Mouse (Mus musculus): ENCODE measurements around the gene Lbh.

The Lbh gene

GRCm38 (mm10) chr17:72918053-72918452 lies at the start of gene Lbh:
Gene Lbh (plus strand): TSS chr17:72918305.
- peak; percentile 84 for DNase-seq (ENCODE audit: low read depth, low spot score)

GRCm38 (mm10) chr17:72878979-72879378 lies 39.1 kb upstream of the Lbh start:
- DNase-seq (ENCODE audit: low read depth, low spot score): no peak

DNA sequence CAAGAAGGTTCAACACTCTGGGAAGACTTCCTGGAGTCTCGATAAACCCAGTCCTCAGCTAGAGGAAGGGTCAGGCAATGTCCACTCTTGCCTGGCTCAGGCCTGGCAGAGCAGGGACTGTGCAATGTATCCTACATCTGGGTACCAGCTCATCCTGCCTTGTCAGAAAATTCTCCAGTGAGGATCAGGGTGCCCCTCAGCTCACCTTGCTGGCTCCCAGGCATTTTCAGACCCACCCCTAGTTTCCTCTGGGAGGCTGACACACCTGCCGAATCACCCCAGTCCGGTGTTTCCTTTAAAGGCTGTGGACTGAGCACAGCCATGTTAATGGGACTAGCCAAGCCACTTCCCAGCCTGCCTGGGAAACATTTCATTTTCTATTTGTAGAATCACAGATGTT lies 37.9 kb upstream of the Lbh start:
- DNase-seq (ENCODE audit: low read depth, low spot score): no peak

DNA sequence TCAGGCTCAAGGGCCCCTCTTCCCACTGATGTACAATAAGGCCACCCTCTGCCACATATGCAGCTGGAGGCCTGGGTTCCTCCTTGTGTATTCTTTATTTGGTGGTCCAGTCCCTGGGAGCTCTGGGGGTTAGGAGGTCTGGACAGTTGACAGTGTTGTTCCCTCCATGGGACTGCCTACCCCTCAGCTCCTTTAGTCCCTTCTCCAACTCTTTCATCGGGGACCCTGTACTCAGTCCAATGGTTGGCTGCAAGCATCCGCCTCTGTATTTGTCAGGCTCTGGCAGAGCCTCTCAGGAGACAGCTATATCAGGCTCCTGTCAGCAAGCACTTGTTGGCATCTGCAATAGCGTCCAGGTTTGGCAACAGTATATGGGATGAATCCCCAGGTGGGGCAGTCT lies 37.1 kb upstream of the Lbh start:
- DNase-seq (ENCODE audit: low read depth, low spot score): no peak

DNA sequence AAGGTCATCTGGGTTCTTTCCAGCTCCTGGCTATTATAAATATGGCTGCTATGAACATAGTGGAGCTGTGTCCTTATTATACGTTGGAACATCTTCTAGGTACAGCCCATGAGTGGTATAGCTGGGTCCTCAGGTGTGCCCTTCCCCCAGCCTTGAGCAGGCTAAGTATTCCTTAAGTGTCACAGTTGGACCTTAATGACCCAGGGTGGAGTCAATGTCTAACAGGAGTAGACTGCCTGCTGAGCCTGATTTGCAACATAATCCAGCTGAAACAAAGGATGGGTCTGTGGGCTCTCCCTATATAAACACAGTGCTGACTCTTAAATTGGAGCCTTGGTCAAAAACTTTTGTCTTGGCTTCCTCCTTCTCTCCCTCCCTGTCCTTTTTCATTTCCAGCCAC lies 36.3 kb upstream of the Lbh start:
- no peak for DNase-seq (ENCODE audit: low read depth, low spot score)

GRCm38 (mm10) chr17:72889556-72890397 lies 28.3 kb upstream of the Lbh start:
- peak; percentile 58 for DNase-seq (ENCODE audit: low read depth, low spot score)

- no peak for DNase-seq (ENCODE audit: low read depth, low spot score)
Observed at GRCm38 (mm10) chr17:72890398-72890898, 27.7 kb upstream of the Lbh start.

- DNase-seq (ENCODE audit: low read depth, low spot score): no peak
Observed at GRCm38 (mm10) chr17:72891556-72891955, 26.5 kb upstream of the Lbh start.

GRCm38 (mm10) chr17:72895506-72895905 lies 22.6 kb upstream of the Lbh start:
- DNase-seq (ENCODE audit: low read depth, low spot score): no peak

GRCm38 (mm10) chr17:72897076-72897475 lies 21.0 kb upstream of the Lbh start:
- DNase-seq (ENCODE audit: low read depth, low spot score): no peak

DNA sequence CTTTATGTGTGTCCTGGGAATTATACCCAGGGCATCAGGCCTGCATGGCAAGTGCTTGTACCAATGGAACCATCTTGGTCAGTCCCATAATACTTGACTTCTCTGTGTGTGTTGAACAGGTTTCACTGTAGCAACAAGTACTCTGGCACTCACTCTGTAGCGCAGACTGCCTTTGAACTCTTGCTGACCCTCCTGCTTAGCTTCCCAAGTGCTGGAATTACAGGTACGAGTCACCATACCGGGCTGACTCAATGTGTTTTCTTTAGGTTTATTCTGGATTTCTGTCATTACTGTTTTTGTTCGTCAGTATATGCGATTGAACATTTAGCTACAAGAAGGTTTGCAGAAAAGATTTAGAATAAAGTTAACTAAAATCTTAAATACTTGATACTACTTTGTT lies 20.1 kb upstream of the Lbh start:
- DNase-seq (ENCODE audit: low read depth, low spot score): no peak

DNA sequence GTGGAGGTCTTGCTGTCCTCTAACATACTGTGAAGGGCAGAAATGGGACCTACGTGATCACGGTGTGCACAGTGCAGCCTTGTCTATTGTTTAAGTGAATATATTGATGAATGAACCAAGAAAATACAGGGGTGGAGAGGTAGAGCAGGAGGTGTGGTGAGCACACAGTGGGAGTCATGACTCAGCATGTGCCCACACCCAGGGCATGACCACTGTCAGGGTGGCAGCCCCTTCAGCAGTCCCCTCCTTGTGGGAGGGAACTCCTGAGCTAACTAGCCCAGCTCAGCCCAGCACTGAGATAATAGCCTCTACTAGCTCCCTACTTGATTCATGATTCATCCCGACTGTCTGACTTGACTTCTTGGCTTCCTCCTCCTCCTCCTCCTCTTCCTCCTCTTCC lies 19.3 kb upstream of the Lbh start:
- no peak for DNase-seq (ENCODE audit: low read depth, low spot score)

- DNase-seq (ENCODE audit: low read depth, low spot score): no peak
Observed at GRCm38 (mm10) chr17:72901021-72901420, 17.1 kb upstream of the Lbh start.

GRCm38 (mm10) chr17:72901705-72902104 lies 16.4 kb upstream of the Lbh start:
- DNase-seq (ENCODE audit: low read depth, low spot score): no peak

GRCm38 (mm10) chr17:72903321-72903720 lies 14.8 kb upstream of the Lbh start:
- no peak for DNase-seq (ENCODE audit: low read depth, low spot score)

GRCm38 (mm10) chr17:72903921-72904421 lies 14.1 kb upstream of the Lbh start:
- DNase-seq (ENCODE audit: low read depth, low spot score): no peak

- no peak for DNase-seq (ENCODE audit: low read depth, low spot score)
Observed at GRCm38 (mm10) chr17:72904873-72905272, 13.2 kb upstream of the Lbh start.

DNA sequence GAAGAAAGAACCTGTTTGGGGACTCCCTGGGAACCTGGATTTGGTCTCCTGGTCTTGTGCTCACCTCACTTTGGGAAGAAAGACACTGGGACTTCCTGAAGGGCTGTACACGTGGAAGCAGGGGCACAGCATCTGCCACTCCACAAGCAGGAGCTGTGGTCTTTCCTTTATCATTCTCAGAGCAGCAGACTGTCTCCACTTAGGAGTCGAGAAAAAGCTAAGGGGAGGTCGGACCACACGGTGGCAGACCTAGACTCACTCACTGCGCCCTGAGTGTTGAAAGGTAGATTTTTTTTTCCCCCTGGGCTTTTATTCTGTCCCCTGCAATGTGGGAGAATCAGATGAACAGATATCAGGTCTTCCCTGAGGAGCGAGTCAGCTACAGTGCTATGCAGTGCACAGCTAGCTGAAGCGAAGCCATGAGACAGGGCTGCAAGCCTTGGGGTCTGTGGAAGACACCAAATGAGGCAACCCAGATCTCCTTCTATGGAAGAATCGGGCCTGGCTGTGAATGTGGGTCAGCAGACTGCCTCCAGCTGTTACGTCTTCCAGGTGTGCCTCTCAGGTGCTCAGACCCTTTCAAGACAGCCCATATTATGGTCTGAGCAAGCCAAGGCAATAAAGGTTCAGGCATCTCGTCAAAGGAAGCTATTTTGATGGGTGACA lies 11.7 kb upstream of the Lbh start:
- DNase-seq (ENCODE audit: low read depth, low spot score): no peak

DNA sequence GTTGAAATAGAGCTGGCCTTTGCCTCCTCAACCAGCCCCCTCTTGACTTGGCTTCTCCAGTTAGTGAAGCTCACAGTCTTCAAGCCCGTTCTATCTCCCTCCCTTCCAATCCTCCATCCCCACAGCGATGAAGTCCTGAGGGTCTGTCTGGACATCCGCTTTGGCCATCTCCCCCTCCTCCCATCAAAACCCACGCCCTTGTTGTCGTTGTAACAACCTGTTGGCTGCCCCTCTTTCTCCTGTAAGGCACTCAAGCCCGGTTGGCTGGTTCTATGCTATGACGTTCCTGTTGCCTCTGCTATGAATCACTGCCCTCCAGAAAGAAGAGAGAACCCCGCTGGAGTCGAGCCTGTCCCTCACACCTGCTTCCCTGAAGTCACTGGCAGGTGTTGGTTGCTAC lies 10.9 kb upstream of the Lbh start:
- DNase-seq (ENCODE audit: low read depth, low spot score): no peak

DNA sequence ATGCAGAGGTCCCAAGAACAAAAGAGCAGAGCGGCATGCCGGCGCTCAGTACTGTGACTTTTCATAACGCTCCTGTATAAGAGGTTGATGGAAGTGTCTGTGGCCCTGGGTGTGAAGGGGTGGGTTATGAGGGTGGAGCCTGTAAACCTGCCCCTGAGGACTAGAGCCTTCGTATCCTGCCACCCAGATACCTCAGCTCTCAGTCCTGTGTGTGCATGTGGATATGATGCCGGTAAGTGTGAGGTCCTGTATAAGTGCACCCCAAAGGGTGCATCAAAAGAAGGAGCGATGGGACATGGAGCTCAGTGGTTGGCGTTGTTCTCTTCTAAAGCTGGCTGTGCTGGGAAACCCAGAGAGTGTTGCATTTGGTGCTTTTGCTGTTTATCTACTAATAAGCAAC lies 10.3 kb upstream of the Lbh start:
- DNase-seq (ENCODE audit: low read depth, low spot score): no peak

DNA sequence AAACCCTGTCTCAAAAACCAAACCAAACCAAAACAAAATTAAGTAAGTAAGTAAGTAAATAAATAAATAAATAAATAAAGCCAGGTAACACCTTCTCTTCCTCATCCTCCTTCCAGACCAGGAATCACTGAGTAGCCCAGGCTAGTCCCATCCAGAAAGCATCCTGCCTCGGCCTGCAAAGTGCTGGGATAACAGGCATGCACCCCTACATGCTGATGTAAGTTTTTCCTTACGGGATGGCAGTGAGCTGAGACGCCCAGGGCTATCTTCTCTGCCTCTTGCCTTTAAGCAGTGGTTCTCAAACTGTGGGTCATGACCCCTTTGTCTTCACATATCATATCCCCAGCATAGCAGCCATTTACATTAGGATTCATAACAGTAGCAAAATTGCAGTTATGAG lies 9.5 kb upstream of the Lbh start:
- DNase-seq (ENCODE audit: low read depth, low spot score): no peak

DNA sequence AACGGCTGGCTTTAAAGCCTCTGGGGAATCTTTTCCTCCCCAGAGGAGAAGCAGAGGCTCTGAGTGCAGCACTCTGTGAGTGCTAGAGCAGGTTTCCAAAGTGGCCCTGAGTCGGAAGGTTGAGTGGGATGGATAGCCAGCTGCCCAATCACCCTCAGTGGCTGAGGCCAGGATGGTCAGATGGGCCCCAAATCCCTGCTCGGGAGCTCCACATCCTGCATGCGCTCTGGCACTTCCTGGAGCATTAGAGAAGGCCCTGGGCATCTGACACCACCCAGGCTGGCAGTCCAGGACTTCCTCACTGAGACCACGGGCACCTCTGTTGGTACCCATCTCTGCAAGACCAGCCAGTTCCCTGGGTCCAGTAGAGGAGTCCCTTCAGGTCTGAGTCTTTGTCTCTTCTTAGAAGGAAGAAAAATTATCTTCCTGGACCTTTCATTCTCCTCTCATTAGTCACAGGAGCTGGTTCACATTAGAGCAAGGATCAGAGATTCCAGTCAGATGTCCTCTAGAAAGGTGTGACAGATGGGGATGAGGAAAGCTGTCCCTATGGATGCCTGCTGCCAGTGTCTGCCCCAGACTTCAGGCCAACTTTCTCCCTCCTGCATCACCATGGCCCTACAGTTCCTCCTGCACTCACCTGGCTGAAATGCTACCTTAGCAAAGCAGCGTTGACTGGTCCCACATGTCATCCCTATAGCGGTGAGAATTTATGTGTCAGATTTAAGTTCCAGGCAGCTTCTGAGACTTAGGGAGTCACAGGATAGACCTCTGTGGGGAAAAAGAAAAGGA lies 8.8 kb upstream of the Lbh start:
- no peak for DNase-seq (ENCODE audit: low read depth, low spot score)

Measured in embryo, embryonic 11.5 days (tissue).